Mouse (Mus musculus) erythroblast, embryonic 14.5 days (primary cell): Measurements from ENCODE around the gene Agpat4.

Experiments used
- GATA1 ChIP-seq: IDR thresholded peaks from 2 replicates; pipeline ENCODE4 v1.6.1; 2012; ENCODE audit warnings: low read length, inconsistent platforms, mixed read lengths
- TAL1 ChIP-seq: IDR thresholded peaks from 3 replicates; pipeline ENCODE4 v1.6.1; 2012; ENCODE audit warnings: low read length, inconsistent platforms, mixed read lengths

- TF ChIP-seq GATA1 = no peak
- no peak for TF ChIP-seq TAL1
These were observed at the start of gene Agpat4 for GRCm38 (mm10) chr17:12118561-12118925.
